Mouse (Mus musculus): ENCODE results near the gene Dll3.

Dll3 gene

DNA sequence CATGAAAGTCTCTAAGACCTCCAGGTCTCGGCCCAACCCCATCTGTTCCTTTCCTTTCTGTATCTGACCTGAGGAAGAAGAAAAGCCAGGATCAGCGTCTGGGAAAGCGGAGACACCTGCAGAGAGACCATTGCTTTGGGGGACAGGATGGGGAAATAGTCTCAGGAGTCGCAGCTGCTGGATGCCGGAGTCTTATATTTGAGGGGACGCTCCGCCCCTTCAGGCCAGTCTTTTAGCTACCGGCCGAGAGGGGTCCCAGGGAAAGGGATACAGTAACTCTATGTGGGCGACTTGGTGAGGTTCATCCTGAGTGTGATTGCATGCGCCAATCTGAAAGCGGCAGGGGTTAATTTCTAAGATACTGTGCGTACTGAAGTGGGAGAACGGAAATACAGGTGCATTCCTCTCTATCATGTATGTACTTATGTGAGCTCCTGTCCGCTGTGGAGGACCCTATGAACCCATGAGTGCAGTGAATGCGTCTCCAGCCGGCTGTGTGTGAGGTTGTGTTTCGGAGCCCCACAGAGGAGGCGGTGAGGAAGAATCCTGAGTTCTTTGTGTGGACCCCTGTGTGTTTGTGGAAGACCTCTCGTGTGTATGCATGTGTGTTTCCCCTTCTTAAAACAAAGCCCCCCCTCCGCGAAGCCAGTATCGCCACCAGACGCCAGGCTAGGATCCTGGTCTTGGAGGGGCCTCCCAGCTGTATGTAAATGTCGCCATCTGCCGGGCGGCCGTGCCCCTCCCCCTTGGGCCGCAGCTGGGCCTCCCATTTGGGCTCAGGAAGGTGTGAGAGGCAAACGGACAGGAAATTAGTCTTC lies at the start of gene Dll3:
Gene Dll3 (minus strand): TSS at position 623 of the 818 bp plus-strand sequence.
- no peak for DNase-seq

DNA sequence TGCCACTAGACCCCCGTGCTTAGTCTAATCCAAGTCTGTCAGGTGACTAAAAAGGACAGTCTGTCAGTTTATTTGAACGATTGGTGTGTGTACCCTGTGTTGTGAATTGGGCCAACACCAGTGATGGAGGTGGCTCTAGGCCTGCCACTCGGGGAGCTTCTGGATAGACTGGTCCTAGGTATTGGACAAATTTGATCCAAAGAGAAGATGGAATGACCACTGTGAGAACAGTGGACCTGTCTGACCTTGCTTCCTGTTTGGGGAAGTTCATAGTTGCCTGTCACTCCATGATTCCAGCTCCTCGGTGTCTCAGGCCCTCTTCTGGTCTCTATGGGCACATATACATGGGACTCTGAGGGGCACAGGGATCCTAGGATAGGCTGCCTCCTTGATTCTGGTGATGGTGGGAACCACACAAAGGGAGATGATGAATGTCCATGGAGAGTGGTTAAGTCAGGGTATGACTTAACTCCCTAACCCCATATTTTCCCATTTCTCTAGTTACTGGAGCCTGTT lies 49.7 kb upstream of the Dll3 start:
- DNase-seq = no peak

DNA sequence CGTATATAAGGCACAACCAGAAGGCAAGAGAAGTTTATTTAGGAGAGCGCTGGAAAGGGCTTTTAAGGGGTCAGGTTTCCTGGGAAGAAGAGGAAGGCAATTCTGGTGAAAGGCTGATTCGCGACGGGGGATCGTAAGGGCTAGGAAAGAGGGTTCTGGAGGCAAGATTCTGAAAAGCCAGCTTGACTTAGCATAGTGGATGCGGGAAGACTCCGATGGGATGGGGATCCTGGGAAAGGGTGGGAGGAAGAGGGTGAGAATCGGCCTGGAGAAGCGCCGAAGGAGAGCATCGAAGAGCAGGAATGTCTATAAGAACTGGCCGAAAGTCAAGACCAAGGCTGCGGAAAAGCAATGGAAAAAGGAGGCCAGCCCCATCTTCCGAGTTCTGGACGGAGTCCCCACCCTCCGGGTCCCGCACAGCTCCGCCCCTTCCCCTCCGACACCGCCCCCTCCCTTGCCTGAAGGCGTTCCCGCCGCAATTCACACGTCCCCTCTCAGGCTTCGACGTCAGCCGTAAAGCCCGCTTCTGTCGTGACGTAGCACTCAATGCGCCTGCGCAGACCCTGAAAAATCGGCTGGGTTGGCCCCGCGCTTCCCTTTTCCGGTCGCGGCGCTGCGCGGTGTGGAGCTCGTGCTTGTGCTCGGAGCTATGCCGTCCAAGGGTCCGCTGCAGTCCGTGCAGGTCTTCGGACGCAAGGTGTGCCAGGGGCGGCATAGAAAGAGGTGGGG lies 48.3 kb upstream of the Dll3 start, which contains the start of gene Rps16:
Gene Rps16 (plus strand): TSS at position 498 of the 729 bp plus-strand sequence.
- DNase-seq = peak; percentile 96

DNA sequence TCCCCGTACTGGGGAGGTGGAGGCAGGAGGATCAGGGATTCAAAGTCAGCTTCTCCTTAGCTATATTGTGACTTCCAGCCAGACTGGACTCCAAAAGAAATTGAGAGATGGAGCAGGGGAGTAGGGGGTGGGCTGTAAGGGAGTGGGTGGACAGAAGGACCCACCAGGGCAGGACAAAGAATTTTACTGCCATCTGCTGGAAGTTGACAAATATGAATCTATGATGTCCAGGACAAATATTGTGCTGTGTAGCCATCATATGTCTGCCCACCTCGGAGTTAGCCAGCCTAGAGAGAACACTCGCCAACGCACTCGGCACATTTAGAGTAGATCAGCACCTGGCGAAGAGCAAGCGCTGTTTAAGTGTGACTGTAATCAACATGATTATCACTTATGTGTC lies 46.6 kb upstream of the Dll3 start:
- DNase-seq = no peak

DNA sequence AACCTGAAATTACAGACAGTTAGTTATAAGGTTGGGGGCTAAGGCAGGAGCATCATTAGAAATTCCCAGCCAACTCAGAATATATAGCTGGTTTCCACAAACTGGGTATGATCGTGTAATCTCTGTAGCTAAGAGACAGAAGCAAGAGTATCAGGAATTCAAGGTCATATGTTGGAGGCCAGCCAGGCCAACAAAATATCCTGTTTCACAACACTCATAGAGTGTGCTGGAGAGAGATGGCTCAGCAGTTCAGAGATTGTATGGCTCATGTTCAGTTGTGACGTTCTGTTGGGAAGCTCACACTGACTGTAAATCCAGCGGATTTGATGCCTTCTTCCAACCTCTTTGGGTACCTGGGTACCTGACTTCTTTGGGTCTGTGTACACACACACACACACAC lies 45.7 kb upstream of the Dll3 start:
- no peak for DNase-seq

DNA sequence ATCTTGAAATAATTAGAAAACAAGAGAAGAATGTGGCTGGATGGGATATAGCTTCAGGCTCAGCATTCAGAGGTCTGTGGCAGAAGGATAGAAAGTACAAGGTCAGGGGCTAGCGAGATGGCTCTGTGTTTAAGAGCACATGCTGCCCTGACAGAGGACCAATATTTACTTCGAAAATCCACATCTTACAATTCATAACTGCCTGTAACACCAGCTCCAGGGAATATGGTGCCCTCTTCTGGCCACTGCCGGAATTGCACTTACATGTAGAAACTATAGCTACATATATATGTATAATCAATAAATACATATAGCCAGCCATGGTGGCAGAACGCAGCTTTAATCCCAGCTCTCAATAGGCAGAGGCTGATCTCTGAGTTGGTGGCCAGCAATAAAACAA lies 42.6 kb upstream of the Dll3 start:
- no peak for DNase-seq

DNA sequence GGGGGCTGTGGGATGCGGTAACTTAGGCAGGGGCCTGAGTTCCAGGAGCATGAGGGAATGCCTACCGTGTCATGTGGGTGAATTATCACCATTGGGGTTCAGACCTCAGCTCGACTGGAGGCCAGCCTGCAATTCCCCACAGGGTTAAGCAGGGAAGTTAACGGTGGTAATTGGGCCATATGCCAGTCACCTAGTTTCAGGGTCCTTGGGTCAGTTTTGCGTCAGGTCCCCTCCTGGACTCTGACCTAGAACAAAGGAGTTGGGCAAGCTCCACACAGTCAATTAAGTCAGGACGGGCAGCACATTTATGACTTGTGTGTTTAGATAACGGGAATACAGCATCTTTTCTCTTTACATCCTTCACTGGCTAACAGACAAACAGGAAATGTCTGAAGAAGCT lies 39.3 kb upstream of the Dll3 start:
- DNase-seq = no peak

DNA sequence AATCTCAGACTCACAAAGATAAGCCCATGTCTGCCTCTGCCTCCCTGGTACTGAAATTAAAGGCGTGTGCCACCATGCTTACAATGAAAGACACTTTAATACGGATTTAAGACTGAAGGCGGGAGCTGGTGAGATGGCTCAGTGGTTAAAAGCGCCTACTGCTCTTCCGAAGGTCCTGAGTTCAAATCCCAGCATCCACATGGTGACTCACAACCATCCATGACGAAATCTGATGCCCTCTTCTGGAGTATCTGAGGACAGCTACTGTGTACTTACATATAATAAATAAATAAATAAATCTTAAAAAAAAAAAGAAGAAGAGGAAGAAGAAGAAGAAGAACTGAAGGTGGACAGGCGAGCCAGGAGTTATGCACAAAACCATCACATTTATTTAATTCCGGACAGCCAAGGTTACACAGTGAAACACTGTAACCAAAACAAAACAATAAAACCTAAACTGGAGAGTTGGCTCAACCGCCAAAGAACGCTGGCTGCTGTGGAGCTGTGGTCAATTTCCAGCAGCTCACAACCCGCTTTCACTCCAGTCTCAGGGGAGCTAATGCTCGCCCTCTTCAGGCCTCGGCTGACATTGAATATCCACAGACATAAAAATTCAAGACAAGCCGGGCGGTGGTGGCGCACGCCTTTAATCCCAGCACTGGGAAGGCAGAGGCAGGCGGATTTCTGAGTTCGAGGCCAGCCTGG lies 37.3 kb upstream of the Dll3 start:
- peak; percentile 42 for DNase-seq

DNA sequence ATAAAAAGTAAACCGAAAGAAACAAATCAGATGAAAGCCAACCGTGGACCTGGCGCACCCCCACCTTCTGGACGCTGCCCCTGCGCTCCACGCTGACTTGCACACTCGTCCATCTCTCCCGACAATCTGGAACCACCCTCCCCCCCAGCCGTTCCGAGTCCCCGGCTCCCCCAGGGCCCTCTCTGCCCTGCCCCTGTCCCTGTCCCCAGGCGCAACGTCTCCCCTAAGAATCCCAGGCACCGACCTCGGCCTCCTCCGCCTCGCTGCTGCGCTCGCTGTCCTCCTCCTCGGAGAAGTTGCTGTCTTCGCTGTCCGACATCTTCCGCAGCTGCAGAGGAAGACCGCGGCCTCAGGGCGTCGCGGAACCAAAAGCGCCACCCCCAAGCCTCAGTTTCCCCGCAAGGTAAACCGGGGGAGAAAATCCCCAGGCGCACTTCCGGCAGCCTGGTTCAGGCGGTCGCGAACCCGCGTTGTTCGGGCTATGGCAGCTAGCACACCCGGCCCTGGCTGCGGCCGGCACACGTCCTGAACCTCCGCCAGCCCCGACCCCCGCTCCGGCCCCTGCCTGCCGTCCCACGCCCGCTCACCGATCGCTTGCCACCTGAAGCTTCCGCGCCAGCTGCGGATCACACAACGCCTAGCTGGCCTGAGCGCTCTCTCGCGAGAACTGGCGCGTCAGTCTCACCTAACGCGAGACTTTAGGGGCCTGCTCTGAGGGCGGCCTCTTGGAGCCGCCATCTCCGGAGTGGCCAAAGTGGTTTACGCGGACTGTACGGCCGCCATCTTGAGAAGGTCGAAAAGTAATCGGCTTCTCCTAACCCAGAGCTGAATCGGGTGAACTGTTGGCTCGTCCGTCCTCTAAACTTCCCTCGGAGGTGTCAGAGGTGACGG lies 36.3 kb upstream of the Dll3 start, which contains the start of gene Supt5:
Gene Supt5 (minus strand): TSS at position 639 of the 891 bp plus-strand sequence.
- DNase-seq = peak; percentile 98

DNA sequence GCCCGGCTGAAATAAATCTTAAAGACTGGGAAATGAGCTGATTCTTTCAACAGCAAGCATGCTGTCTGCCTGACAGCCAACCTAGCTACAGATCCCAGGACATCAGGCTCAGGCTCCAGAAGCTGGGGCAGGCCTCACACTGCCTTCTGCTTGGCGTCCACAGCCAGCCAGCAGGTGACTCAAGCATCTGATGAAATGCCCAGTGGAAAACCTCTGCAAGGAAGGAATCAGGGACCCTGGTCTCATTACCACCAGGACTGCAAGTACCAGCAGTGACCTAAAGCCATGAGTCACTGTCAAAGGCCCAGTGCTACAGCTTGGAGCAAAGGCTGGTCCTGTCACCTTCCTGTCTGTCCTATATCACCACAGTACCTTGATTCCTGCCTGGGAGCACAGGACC lies 33.4 kb upstream of the Dll3 start:
- no peak for DNase-seq

DNA sequence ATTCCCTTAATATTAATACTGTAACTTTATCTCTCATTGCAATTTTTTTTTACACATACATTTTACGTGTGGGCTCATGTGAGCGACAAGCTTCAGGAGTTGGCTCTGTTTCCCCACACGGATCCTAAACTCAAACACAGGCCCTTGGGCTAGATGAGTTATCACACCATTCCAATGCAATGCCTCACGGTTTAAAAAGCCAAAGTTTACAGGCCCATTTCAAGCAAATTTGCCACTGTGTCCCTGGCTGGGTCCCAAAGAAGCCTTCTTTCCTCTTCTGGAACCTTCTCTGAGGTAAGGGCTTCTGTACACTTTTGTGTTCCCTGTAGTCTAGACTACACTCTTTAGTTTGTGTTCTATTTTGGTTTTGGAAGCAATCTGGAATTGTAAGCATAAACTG lies 32.5 kb upstream of the Dll3 start:
- DNase-seq = no peak

DNA sequence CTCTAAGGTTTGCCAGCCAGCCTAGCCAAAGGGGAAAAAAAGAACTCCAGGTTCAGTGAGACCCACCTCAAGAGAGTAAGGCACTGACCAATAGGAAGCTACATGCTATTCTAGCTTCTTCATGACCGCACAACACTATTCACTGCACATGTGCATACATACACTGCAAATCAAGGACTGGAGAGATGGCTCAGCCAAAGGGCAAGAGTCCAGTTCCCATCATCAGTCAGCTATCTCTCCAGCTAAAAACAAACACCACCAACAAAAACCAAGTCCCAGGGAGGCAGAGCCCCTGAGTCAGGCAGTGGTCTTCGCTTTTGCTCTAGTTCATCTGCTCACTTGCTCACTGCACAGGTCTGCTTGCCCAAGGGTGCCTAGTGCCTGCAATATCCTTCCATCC lies 26.2 kb upstream of the Dll3 start:
- DNase-seq = no peak

DNA sequence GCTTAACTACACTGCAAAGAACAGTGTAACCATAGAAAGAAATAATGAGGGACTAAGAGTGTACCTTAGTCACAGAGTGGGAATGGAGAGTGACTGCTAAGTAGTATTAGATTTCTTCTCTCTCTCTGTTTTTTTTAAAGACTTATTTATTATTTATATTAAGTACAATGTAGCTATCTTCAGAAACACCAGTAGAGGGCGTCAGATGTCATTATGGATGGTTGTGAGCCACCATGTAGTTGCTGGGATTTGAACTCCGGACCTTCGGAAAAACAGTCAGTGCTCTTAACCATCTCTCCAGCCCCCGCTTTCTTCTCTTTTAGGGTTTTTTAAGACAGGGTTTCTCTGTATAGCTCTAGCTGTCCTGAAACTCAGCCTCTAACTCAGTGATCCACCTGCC lies 24.4 kb upstream of the Dll3 start:
- DNase-seq = no peak

DNA sequence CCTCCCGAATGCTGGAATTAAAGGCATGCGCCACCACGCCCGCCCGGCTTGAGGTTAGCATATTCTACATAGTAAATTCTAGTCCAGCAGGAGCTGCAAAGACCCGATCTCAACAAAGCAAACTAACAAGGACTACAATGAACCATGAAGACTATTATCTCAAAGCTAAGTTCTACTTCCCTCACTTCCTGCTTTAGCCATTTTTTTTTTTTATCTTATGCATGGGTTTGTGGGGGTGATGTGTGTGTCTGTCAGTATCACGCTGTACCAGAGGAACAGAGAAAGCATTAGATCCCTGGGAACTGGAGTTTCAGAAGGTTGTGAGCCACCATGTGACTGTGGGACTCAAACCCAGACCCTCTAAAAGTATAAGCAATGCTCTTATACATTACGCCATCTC lies 23.3 kb upstream of the Dll3 start:
- no peak for DNase-seq

DNA sequence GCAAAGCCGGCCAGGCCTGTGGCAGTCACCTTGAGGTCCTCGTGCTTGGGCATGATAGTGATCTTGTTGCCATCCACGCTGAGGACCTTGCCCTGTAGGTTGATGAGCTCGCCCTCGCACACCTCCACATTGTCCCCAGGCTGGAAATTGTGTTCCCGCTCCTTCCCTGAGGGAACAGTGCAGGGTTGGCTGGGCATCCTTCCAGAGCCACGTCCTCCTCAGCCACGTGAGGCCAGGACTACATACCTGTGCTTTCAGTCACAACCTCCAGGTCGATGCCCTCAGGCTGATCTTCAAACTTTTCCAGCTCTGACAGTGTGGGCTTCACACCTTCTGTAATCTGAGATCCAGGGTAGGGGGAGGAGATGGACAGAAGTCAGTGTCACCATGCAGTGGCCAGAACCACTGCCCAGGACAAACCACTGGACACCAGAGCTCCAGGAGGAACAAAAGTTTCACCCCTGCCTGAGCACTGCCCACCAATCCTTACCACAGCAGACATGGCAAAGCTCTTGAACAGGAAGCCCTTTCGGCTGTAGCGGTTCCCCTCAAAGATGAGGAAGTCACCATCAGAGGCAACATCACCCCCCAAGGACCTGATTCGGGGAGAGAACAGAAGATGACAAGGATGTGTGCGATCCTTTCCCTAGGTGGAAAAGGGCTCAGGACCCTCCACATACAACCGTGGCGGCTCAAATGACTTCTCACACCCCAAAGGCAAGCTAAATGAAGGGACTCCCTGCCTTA lies 20.1 kb upstream of the Dll3 start:
- no peak for DNase-seq

DNA sequence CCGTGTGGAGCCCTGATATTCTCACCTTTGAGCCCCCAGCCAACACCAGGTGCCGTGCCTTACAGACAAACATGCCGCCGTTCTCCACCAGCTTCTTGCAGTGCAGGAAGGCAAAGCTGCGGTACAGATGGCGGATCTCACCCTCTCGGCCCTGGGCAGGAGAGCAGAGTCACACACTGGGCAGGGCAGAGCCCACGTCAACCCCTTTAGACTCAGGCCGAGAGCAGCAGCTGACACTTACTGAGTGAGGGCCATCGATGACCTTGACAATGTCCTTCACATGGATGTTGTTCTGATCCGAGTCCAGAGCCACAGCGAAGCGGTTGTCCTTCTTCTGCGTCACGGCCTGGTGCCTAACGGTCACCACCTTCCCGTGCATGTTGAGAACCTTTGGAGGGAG lies 16.7 kb upstream of the Dll3 start:
- DNase-seq = no peak

DNA sequence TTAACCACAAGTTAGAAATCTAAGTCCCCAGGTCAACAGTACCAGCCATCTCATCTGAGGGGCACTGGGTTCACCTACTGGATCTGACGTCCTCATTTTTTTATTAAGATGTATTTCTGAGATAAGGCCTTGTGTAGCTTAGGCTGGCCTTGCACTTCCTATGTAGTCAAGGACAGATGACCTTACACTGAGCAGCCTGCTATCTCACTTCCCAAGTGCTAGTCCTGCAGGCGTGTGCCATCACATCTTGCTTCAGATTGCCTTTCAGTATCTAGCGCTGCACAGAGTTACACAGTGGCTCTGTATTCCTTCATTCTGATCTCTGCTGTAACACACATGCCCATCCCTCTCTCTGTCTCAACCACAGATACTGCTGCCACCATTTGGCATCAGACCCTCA lies 16.0 kb upstream of the Dll3 start:
- no peak for DNase-seq

DNA sequence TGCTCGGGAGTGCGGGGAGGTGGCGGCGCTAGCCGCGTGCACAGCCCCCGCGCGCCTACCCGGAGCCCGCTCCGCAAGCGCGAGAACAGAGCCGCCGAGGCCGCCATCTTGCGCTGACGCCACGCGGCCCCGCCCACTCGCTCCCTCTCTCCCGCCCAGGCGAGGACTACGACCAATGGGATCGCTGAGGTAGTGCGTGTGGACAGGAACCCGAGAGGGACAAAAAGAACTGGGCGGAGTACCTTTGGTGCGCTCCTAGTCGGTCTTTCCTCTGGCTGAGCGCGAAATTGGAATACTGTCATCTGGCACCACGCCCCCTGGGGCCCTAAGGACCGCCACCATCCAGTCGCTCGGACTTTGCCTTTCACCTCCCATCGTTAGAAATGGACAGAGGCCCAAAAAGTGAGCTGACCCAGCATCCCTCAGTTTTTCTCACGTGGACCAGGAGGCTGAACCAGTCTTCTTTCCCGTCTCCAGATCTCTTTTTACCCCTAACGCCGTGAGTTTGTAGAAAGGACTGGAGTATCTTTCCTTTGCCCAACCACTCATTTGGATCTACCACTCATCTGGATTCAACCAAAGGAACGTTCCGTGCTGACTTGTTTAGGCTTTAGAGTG lies 10.0 kb upstream of the Dll3 start, which contains the start of gene Timm50:
Gene Timm50 (minus strand): TSS at position 147 of the 618 bp plus-strand sequence.
- peak; percentile 97 for DNase-seq

DNA sequence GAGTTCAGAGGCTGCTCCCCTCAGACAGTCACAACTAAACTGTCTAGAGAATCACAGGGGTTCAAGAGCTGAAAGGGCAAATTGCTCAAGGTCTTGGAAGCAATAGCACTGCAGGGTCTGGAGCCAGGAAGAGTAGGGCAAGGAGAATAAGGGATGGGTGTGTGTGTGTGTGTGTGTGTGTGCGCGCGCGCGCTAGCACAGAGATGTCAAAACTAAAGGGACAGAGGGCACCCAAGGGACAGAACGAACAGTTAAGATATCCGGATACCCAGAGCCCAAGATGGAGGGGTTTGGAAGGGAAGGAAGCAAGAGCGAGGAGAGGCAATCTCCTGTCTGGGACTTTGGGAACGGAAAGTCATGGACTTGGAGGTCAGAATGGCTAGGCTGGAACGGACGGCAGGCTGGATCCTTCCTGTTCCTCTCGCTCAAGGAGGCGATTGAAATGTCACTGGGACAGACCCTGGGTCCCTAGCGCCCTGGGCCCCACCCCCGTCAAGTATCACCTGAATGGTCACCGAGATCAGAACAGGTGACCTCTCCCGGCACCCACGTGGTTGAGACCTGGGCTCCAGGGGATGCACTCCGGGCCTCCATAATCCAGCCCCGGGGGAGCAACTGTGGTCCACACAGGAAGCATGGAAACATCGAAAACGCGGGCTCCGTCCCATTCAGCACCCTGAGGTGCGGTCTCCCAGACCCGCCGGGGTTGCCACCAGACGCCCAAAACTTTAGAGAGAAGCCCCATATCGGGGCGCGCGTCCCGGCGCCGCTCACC lies 9.3 kb upstream of the Dll3 start:
- no peak for DNase-seq

DNA sequence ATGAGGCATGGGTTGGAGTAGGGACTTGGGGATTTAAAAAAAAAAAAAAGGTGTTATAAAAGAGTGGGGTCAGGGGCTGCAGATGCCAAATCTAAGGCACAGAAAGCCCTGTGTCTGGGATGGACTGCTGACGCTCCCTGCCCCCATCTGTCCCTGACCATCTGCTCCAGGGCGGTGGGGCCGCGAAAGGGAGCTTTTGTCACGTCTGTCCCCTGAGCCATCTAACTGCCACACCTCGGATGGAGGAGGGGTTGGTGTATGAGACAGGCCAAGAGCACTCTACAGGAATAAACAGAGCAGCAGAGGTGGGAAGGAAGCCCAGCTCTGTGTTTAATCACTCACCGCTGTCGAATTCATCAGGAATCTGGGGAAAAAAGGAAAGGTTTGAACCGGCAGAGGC lies 7.7 kb upstream of the Dll3 start:
- DNase-seq = no peak
